Comparison of ENCODE assay signal across 28 mouse cellular contexts in genomic region chr17:72658744-72659143, GRCm38 (mm10). TPM values are rescaled to one million over a fixed set of nuclear protein-coding genes. Genes with fewer than 3 reads are reported as not detected.
DNase-seq lines count a peak whose midpoint lies in the region; ATAC-seq and TF ChIP-seq lines count a peak whose summit lies in the region.
"Had no signal": no experiment of that assay in that cellular context is flagged by ENCODE, and none has a peak within 500 bp of the region (broad histone marks: within the 10 kb centered on the region; RNA-seq: fewer than 3 reads in every experiment).

No protein-coding gene starts in this region.

- no peak for TF ChIP-seq CTCF in stomach, postnatal 0 days (IDR thresholded peaks at IDR 0.05; ENCODE audit: low read depth)

- DNase-seq in forebrain, embryonic 10.5 days (ENCODE audit: extremely low spot score, low spot score) = no peak
- DNase-seq in neural tube, embryonic 10.5 days (ENCODE audit: extremely low spot score, low spot score) = peak; percentile 23
- DNase-seq in embryonic facial prominence, embryonic 10.5 days (ENCODE audit: low spot score) = peak; percentile 12
- DNase-seq in stomach, postnatal 0 days (ENCODE audit: low spot score) = peak; percentile 13
- no peak for DNase-seq in lung, adult 18-20 months
- DNase-seq in urinary bladder, adult 2 months (ENCODE audit: low spot score) = no peak
- DNase-seq: adrenal gland, adult 8-10 months; cerebellum, adult 11-12 months; cerebellum, postnatal 25 days; gastrocnemius, adult 2 months; kidney, adult 2 months; liver; lung, postnatal 4 days; thymus, adult 2 months had no signal

- ATAC-seq in forebrain, embryonic 16.5 days = no peak
- ATAC-seq in neural tube, embryonic 15.5 days (ENCODE audit: low FRiP score) = no peak
- ATAC-seq in stomach, postnatal 0 days (ENCODE audit: low FRiP score, low TSS enrichment) = no peak
- ATAC-seq: activated CD4-positive, CD25-positive, alpha-beta regulatory T cell, adult 4 months; midbrain, embryonic 16.5 days had no signal

- 0 out of 2 replicates have a peak overlapping the region, but pooled peaks have one; percentile 30 for H3K27ac ChIP-seq in forebrain, embryonic 10.5 days
- H3K27ac ChIP-seq in forebrain, embryonic 16.5 days (ENCODE audit: low read length) = no peak overlapping the region
- no peak overlapping the region for H3K27ac ChIP-seq in neural tube, embryonic 15.5 days (replicated peaks)
- no peak overlapping the region for H3K27ac ChIP-seq in embryonic facial prominence, embryonic 10.5 days (replicated peaks)
- no peak overlapping the region for H3K27ac ChIP-seq in stomach, postnatal 0 days (replicated peaks)
- H3K27ac ChIP-seq: gastrocnemius, adult 2 months; hindbrain, embryonic 13.5 days; kidney, postnatal 0 days; left cerebral cortex, adult 2 months; limb, embryonic 10.5 days; liver, embryonic 15.5 days; stomach, embryonic 15.5 days had no signal

- H3K9ac ChIP-seq in forebrain, embryonic 16.5 days (replicated peaks; ENCODE audit: low read depth, low read length) = no peak overlapping the region
- no peak overlapping the region for H3K9ac ChIP-seq in neural tube, embryonic 15.5 days (replicated peaks)
- H3K9ac ChIP-seq in stomach, postnatal 0 days (ENCODE audit: low read length) = no peak overlapping the region
- H3K9ac ChIP-seq: hindbrain, embryonic 13.5 days; liver, embryonic 15.5 days; stomach, embryonic 15.5 days had no signal

- H3K36me3 ChIP-seq in forebrain, embryonic 10.5 days (replicated peaks) = no peaks in the 10 kb centered on the region
- no peaks in the 10 kb centered on the region for H3K36me3 ChIP-seq in forebrain, embryonic 16.5 days (ENCODE audit: control insufficient read depth, insufficient read depth)
- no peaks in the 10 kb centered on the region for H3K36me3 ChIP-seq in neural tube, embryonic 15.5 days
- H3K36me3 ChIP-seq in embryonic facial prominence, embryonic 10.5 days (replicated peaks) = no peaks in the 10 kb centered on the region
- no peaks in the 10 kb centered on the region for H3K36me3 ChIP-seq in stomach, postnatal 0 days (ENCODE audit: control insufficient read depth, insufficient read depth, low read length)
- H3K36me3 ChIP-seq: G1E; hindbrain, embryonic 13.5 days; limb, embryonic 10.5 days; liver, embryonic 15.5 days; stomach, embryonic 15.5 days had no signal

- no peak overlapping the region for H3K4me2 ChIP-seq in forebrain, embryonic 16.5 days (ENCODE audit: low read length)
- H3K4me2 ChIP-seq in neural tube, embryonic 15.5 days = no peak overlapping the region
- no peak overlapping the region for H3K4me2 ChIP-seq in stomach, postnatal 0 days (replicated peaks; ENCODE audit: low read depth)
- H3K4me2 ChIP-seq: heart, embryonic 11.5 days; hindbrain, embryonic 13.5 days; liver, embryonic 15.5 days; stomach, embryonic 15.5 days had no signal

- 70% methylated on average over 6 of the region's 6 CpGs for WGBS in forebrain, embryonic 10.5 days
- WGBS in forebrain, embryonic 16.5 days = 75% methylated on average over 6 of the region's 6 CpGs
- WGBS in neural tube, embryonic 15.5 days = 74% methylated on average over 6 of the region's 6 CpGs
- 63% methylated on average over 6 of the region's 6 CpGs for WGBS in embryonic facial prominence, embryonic 10.5 days
- 44% methylated on average over 6 of the region's 6 CpGs for WGBS in stomach, postnatal 0 days

- H3K4me3 ChIP-seq in forebrain, embryonic 10.5 days = no peak overlapping the region
- H3K4me3 ChIP-seq in forebrain, embryonic 16.5 days (replicated peaks; ENCODE audit: low read length) = no peak overlapping the region
- H3K4me3 ChIP-seq in neural tube, embryonic 15.5 days (replicated peaks) = no peak overlapping the region
- H3K4me3 ChIP-seq in embryonic facial prominence, embryonic 10.5 days = no peak overlapping the region
- no peak overlapping the region for H3K4me3 ChIP-seq in stomach, postnatal 0 days (ENCODE audit: low read depth, low read length)
- H3K4me3 ChIP-seq: gastrocnemius, adult 2 months; hindbrain, embryonic 13.5 days; left cerebral cortex, adult 2 months; limb, embryonic 10.5 days; liver, embryonic 15.5 days; myocyte; stomach, embryonic 15.5 days had no signal

- no peaks in the 10 kb centered on the region for H3K27me3 ChIP-seq in forebrain, embryonic 10.5 days (ENCODE audit: poor library complexity, severe bottlenecking)
- H3K27me3 ChIP-seq in forebrain, embryonic 16.5 days (replicated peaks; ENCODE audit: control insufficient read depth, insufficient read depth, low read length) = no peaks in the 10 kb centered on the region
- H3K27me3 ChIP-seq in neural tube, embryonic 15.5 days (replicated peaks) = no peaks in the 10 kb centered on the region
- no peaks in the 10 kb centered on the region for H3K27me3 ChIP-seq in embryonic facial prominence, embryonic 10.5 days (replicated peaks; ENCODE audit: low read depth, poor library complexity, severe bottlenecking)
- no peaks in the 10 kb centered on the region for H3K27me3 ChIP-seq in stomach, postnatal 0 days (ENCODE audit: control insufficient read depth, insufficient read depth, low read length)
- H3K27me3 ChIP-seq: hindbrain, embryonic 13.5 days; liver, embryonic 15.5 days; stomach, embryonic 15.5 days had no signal

- peaks cover 17% of the 10 kb centered on the region for H3K4me1 ChIP-seq in forebrain, embryonic 10.5 days
- no peaks in the 10 kb centered on the region for H3K4me1 ChIP-seq in forebrain, embryonic 16.5 days (replicated peaks; ENCODE audit: control insufficient read depth, insufficient read depth, low read length)
- peaks cover 5% of the 10 kb centered on the region; the same call in 1 of the 2 replicates for H3K4me1 ChIP-seq in neural tube, embryonic 15.5 days
- H3K4me1 ChIP-seq in embryonic facial prominence, embryonic 10.5 days = peaks cover 14% of the 10 kb centered on the region
- no peaks in the 10 kb centered on the region for H3K4me1 ChIP-seq in stomach, postnatal 0 days (replicated peaks; ENCODE audit: control insufficient read depth, insufficient read depth)
- H3K4me1 ChIP-seq: limb, embryonic 10.5 days; liver, embryonic 15.5 days; stomach, embryonic 15.5 days had no signal

- no peaks in the 10 kb centered on the region for H3K9me3 ChIP-seq in forebrain, embryonic 10.5 days
- no peaks in the 10 kb centered on the region for H3K9me3 ChIP-seq in forebrain, embryonic 16.5 days (ENCODE audit: control insufficient read depth, low read length)
- no peaks in the 10 kb centered on the region for H3K9me3 ChIP-seq in neural tube, embryonic 15.5 days (replicated peaks)
- H3K9me3 ChIP-seq in embryonic facial prominence, embryonic 10.5 days = no peaks in the 10 kb centered on the region
- H3K9me3 ChIP-seq in stomach, postnatal 0 days (ENCODE audit: control insufficient read depth, low read length) = no peaks in the 10 kb centered on the region
- H3K9me3 ChIP-seq: hindbrain, embryonic 13.5 days; limb, embryonic 10.5 days; liver, embryonic 15.5 days; stomach, embryonic 15.5 days had no signal

- TF ChIP-seq EP300 in stomach, postnatal 0 days (optimal IDR thresholded peaks at IDR 0.05) = no peak

RNA-seq across cellular contexts. Expression of gene Alk, which starts 54.3 kb away (rescaled TPM):
- polyA plus RNA-seq in forebrain, embryonic 10.5 days (2016; fragmentation: Nextera tagmentation; extraction: Ambion mirVana) = 0.09 and 0.14 TPM in 2 replicates
- polyA plus RNA-seq in forebrain, embryonic 16.5 days (2015; fragmentation: Nextera tagmentation; extraction: Ambion mirVana) = 2.0 and 4.7 TPM in 2 replicates
- 6.2 and 8.3 TPM in 2 replicates for polyA plus RNA-seq in neural tube, embryonic 15.5 days (2015; fragmentation: Nextera tagmentation; extraction: Ambion mirVana)
- polyA plus RNA-seq in embryonic facial prominence, embryonic 10.5 days (2016; fragmentation: Nextera tagmentation; extraction: Ambion mirVana) = 0.23 and 0.40 TPM in 2 replicates
- 0.42 and 0.61 TPM in 2 replicates for polyA plus RNA-seq in stomach, postnatal 0 days (2015; fragmentation: Nextera tagmentation; extraction: Ambion mirVana)
- 0.01 and 0.04 TPM in 2 replicates for polyA plus RNA-seq in urinary bladder, adult 2 months (2012; rRNA removed)
- polyA plus RNA-seq: G1E; lung, embryonic 16.5 days; myocyte had no signal

Comparison
In these comparisons a context has a peak if more than half of its experiments do, and no peak if none do; other contexts are left out.
1. DNase-seq: peak in neural tube, embryonic 10.5 days (single experiment), embryonic facial prominence, embryonic 10.5 days (single experiment) and stomach, postnatal 0 days (single experiment); none in forebrain, embryonic 10.5 days (single experiment), lung, adult 18-20 months (0 of 2) and urinary bladder, adult 2 months (single experiment).